Mouse (Mus musculus) ES-E14 (cell line): ENCODE data around the gene Ttll13.
A peak's percentile ranks its signal among the peaks of the same experiment; 100 is the strongest.

ENCODE experiments used
- CHD2 ChIP-seq: IDR thresholded peaks from 2 replicates; pipeline ENCODE4 v1.6.1; 2014; ENCODE audit warnings: mild to moderate bottlenecking, low read depth, low read length, inconsistent platforms
- MAFK ChIP-seq: IDR thresholded peaks from 2 replicates; pipeline ENCODE4 v1.6.1; 2014; ENCODE audit warnings: mild to moderate bottlenecking, low read depth, low read length, inconsistent platforms; ENCODE audit not compliant: insufficient read depth
- ZC3H11A ChIP-seq: IDR thresholded peaks from 2 replicates; pipeline ENCODE4 v1.6.1; 2012; ENCODE audit warnings: low read depth, mild to moderate bottlenecking, inconsistent platforms, low read length, borderline replicate concordance
- ZNF384 ChIP-seq: IDR thresholded peaks from 2 replicates; pipeline ENCODE4 v1.6.1; 2012; ENCODE audit warnings: low read depth, low read length, inconsistent platforms

DNA sequence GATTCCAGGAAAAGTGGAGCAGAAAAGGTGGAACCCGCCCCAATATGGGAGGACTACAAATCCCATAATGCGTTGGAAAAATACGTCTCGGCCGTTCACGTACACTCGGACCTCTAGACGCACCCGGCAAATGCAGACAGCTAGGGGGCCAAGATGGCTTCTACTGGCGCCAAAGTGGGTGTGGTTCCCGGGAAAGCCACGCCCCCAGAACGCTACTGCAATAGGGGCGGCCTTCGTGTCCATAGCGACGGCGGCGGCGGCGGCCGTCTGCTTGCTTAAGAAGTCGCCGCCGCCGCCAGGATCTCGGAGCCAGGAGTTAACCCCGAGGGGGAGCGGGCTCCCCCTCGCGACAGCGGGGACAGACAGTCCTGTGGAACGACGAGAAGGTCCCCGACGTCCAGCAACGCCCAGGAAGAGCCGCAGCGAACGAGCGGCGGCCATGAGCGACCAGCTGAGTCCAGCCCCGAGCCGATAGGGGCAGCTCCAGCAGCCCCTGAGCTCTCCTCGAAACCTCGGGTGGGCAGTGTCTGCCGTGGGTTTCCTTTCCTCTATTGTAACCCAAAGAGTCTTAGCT is at the start of gene Ttll13:
- TF ChIP-seq ZNF384: no peak
- no peak for TF ChIP-seq MAFK
- TF ChIP-seq CHD2: peak; percentile 35; the same call in 1 of the 2 replicates
- no peak for TF ChIP-seq ZC3H11A
